Mouse (Mus musculus) stomach, postnatal 0 days (tissue): ENCODE data around the gene Tdrkh. TPM values are rescaled to one million over a fixed set of nuclear protein-coding genes. Genes with fewer than 3 reads are reported as not detected.

Source experiments
- ATAC-seq: fragments of 200-750 bp; cut with Nextera tagmentation; 2 replicates; pipeline ENCODE4 v1.8.0; 2017; ENCODE audit not compliant: low FRiP score, low TSS enrichment
- DNase-seq: peaks from one replicate; pipeline ENCODE4 v3.0.0-alpha.2; 2016; ENCODE audit warnings: low spot score
- H3K27ac ChIP-seq: fragments of 300-500 bp; sonication (generic); replicated peaks from 2 replicates; pipeline ENCODE4 v1.5.1; 2014; ENCODE audit warnings: mild to moderate bottlenecking, control low read depth
- H3K27me3 ChIP-seq: fragments of 300-500 bp; sonication (generic); 2 replicates; pipeline ENCODE4 v1.6.1; 2014; ENCODE audit warnings: low read length; ENCODE audit not compliant: control insufficient read depth, insufficient read depth
- H3K36me3 ChIP-seq: fragments of 300-500 bp; sonication (generic); 2 replicates; pipeline ENCODE4 v1.6.1; 2014; ENCODE audit warnings: low read length, mixed read lengths; ENCODE audit not compliant: control insufficient read depth, insufficient read depth
- H3K4me1 ChIP-seq: fragments of 300-500 bp; sonication (generic); replicated peaks from 2 replicates; pipeline ENCODE4 v1.6.1; 2014; ENCODE audit warnings: antibody characterized with exemption; ENCODE audit not compliant: control insufficient read depth, insufficient read depth
- H3K4me2 ChIP-seq: fragments of 300-500 bp; sonication (generic); replicated peaks from 2 replicates; pipeline ENCODE4 v1.6.1; 2014; ENCODE audit warnings: low read depth, mild to moderate bottlenecking, control low read depth, moderate library complexity
- H3K4me3 ChIP-seq: fragments of 300-500 bp; sonication (generic); 2 replicates; pipeline ENCODE4 v1.5.1; 2014; ENCODE audit warnings: low read depth, low read length, control low read depth
- H3K9ac ChIP-seq: fragments of 300-500 bp; sonication (generic); 2 replicates; pipeline ENCODE4 v1.6.1; 2014; ENCODE audit warnings: mild to moderate bottlenecking, low read length, control low read depth, mixed read lengths
- H3K9me3 ChIP-seq: fragments of 300-500 bp; sonication (generic); 2 replicates; pipeline ENCODE4 v1.6.1; 2016; ENCODE audit warnings: low read length; ENCODE audit not compliant: control insufficient read depth
- CTCF ChIP-seq: IDR thresholded peaks from 2 replicates; pipeline ENCODE4 v1.5.1; 2016; ENCODE audit warnings: antibody characterized with exemption, low read depth, mild to moderate bottlenecking, moderate library complexity
- EP300 ChIP-seq: optimal IDR thresholded peaks from 2 replicates; pipeline ENCODE3; 2016; ENCODE audit warnings: antibody characterized with exemption
- WGBS: fragments of 180-500 bp; shearing (Covaris S2); extraction: QIAGEN DNeasy Blood & Tissue Kit; methylation state at CpG from one replicate; pipeline ENCODE4 v1.1.7; 2014; 5-methylcytosine and 5-hydroxymethylcytosine counted together
- polyA plus RNA-seq: library from polyadenylated mRNA; unstranded; fragments of >200 nt; fragmentation: Nextera tagmentation; extraction: Ambion mirVana; gene quantifications from 2 replicates; pipeline ENCODE4 v1.2.1, GENCODE M21; 2015

The Tdrkh gene
- polyA plus RNA-seq, 1 experiment from 2014 or later: 3.8 TPM

- no peak for DNase-seq
- no peak for ATAC-seq
- H3K4me3 ChIP-seq: no peak overlapping the region
- H3K4me1 ChIP-seq: no peaks in the 10 kb centered on the region
- H3K4me2 ChIP-seq: no peak overlapping the region
- TF ChIP-seq EP300: no peak
- no peaks in the 10 kb centered on the region for H3K27me3 ChIP-seq
- WGBS: 65% methylated on average over 5 of the region's 5 CpGs
- H3K36me3 ChIP-seq: no peaks in the 10 kb centered on the region
- no peak overlapping the region for H3K9ac ChIP-seq
- no peak overlapping the region for H3K27ac ChIP-seq
- no peaks in the 10 kb centered on the region for H3K9me3 ChIP-seq
Observed at GRCm38 (mm10) chr3:94382308-94382707, 30.8 kb upstream of the Tdrkh start.

GRCm38 (mm10) chr3:94383476-94383875 lies 29.6 kb upstream of the Tdrkh start:
- Histone ChIP-seq H3K27ac (no peak overlapping the region), H3K27me3 (no peaks in the 10 kb centered on the region), H3K4me2 (no peak overlapping the region), H3K9ac (no peak overlapping the region), H3K9me3 (no peaks in the 10 kb centered on the region), H3K4me1 (no peaks in the 10 kb centered on the region), H3K36me3 (no peaks in the 10 kb centered on the region), H3K4me3 (no peak overlapping the region)
- no peak for DNase-seq
- ATAC-seq: no peak
- 55% methylated on average over 3 of the region's 3 CpGs for WGBS
- TF ChIP-seq EP300: no peak
- no peak for TF ChIP-seq CTCF

DNA sequence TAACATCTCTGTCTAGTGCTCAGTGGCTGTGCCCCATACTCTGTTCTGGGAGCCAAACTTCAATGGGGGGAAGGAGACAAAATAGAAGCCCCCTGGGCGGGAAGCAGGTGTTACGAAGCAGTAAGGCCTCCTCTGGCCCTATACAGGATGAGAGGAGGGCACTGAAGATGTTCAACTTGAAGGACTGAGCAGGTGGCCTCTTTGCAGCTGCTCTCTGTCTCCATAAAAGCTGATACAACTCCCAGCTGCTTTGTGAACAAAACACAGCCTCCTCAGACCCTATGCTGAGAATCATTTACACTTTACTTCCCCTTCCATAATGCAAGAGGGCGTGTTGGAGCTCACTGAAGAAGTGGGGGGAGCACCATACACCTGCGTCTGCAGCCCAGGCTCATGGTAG lies 26.4 kb upstream of the Tdrkh start:
- Histone ChIP-seq H3K27ac (no peak overlapping the region), H3K27me3 (no peaks in the 10 kb centered on the region), H3K4me1 (no peaks in the 10 kb centered on the region), H3K9ac (no peak overlapping the region), H3K4me3 (no peak overlapping the region), H3K36me3 (no peaks in the 10 kb centered on the region), H3K9me3 (no peaks in the 10 kb centered on the region), H3K4me2 (no peak overlapping the region)
- DNase-seq (no peak), ATAC-seq (no peak)
- WGBS: 55% methylated on average over 4 of the region's 4 CpGs
- TF ChIP-seq EP300 (no peak), CTCF (no peak)

DNA sequence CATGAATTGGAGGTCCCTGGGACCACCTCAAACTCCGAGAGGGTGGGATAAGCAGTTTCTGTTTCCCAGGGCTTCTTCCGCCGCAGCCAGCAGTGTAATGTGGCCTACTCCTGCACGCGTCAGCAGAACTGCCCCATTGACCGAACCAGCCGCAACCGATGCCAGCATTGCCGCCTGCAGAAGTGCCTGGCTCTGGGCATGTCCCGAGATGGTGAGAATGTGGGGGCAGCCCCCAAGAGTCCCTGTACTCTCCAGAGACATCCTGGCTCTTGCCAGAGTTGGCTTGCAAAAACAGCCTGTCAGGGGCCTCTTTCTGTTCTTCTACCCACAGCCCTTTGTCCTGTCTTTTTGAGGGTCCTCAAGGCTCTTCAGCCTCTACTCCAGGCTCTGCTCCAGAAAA lies 25.7 kb upstream of the Tdrkh start:
- TF ChIP-seq EP300 (no peak), CTCF (no peak)
- WGBS: 90% methylated on average over 10 of the region's 10 CpGs
- no peak overlapping the region for H3K27ac ChIP-seq

GRCm38 (mm10) chr3:94388047-94388446 lies 25.0 kb upstream of the Tdrkh start:
- H3K4me2 ChIP-seq: no peak overlapping the region
- H3K4me1 ChIP-seq: no peaks in the 10 kb centered on the region
- H3K36me3 ChIP-seq: no peaks in the 10 kb centered on the region
- WGBS: 74% methylated on average over 5 of the region's 5 CpGs
- H3K9me3 ChIP-seq: no peaks in the 10 kb centered on the region
- H3K27ac ChIP-seq: no peak overlapping the region
- H3K27me3 ChIP-seq: no peaks in the 10 kb centered on the region
- no peak overlapping the region for H3K4me3 ChIP-seq
- DNase-seq: no peak
- H3K9ac ChIP-seq: no peak overlapping the region
- no peak for TF ChIP-seq CTCF
- TF ChIP-seq EP300: no peak
- no peak for ATAC-seq

More for the DNA sequence above, 25.7 kb upstream of the Tdrkh start:
- no peak for ATAC-seq
- H3K4me1 ChIP-seq: no peaks in the 10 kb centered on the region
- H3K4me2 ChIP-seq: no peak overlapping the region
- no peak overlapping the region for H3K4me3 ChIP-seq
- H3K9ac ChIP-seq: no peak overlapping the region
- no peaks in the 10 kb centered on the region for H3K9me3 ChIP-seq
- H3K36me3 ChIP-seq: no peaks in the 10 kb centered on the region
- DNase-seq: no peak
- no peaks in the 10 kb centered on the region for H3K27me3 ChIP-seq

DNA sequence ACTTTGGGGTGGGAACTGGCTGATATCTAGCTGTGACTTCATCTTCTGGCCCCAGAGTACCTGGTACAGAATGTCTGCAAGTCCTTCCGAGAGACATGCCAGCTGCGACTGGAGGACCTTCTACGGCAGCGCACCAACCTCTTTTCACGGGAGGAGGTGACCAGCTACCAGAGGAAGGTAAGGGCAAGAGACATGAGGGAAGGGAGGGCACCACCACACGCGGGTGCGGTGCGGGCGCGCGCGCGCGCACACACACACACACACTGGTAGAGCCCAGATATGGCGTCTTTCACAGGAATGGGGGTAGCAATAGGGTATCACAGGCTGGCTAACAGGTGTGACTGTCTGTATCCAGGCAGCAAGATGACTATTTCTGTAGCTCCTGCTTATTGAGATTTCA lies 23.7 kb upstream of the Tdrkh start:
- no peak overlapping the region for H3K9ac ChIP-seq
- no peak overlapping the region for H3K27ac ChIP-seq
- H3K4me3 ChIP-seq: no peak overlapping the region
- no peak for DNase-seq
- no peaks in the 10 kb centered on the region for H3K27me3 ChIP-seq
- no peaks in the 10 kb centered on the region for H3K9me3 ChIP-seq
- WGBS: 94% methylated on average over 16 of the region's 16 CpGs
- no peaks in the 10 kb centered on the region for H3K36me3 ChIP-seq
- no peak for ATAC-seq
- H3K4me1 ChIP-seq: no peaks in the 10 kb centered on the region
- no peak overlapping the region for H3K4me2 ChIP-seq
- TF ChIP-seq CTCF (no peak), EP300 (no peak)
